Comparison of ENCODE assay signal across 8 mouse cellular contexts in the genomic region with DNA sequence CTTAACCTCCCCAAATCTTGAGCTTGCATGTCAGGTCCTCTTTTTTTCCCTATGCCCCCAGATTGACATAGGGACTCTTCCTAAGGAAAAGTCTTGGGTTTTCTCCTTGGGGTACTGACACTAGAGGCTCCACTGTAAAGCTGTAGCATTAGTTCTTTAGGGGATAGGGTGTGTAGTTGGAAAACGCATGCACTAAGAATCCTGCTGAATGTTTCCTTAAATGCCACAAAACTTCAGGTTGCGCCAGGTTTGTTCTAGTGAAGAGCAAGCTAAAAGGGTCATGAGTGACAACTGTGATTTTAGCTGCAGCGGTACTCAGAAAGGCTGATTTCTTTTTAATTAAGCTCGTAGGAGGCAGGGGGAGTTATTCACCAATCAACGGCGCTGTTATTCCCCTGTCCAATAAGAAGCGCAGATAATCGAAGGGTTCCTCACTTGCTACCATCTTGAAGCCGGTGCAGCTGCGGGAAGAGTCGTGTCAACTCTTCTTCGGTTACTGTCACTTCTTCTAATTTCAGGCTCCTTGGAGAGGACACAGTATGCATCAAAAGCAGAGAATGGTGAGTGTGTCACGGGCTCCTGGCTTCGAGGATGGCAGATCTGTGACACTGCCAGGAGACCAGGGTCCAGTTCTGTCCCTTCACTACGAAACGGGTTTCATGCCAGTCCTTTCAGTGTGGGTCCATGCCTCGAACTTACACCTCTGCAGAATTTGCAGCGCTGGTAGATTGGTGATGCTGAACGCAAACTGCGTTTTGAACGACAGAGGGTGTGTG. TPM values are rescaled to one million over a fixed set of nuclear protein-coding genes. Genes with fewer than 3 reads are reported as not detected.
DNase-seq lines count a peak whose midpoint lies in the region; ATAC-seq and TF ChIP-seq lines count a peak whose summit lies in the region.

A gene (plus strand): TSS at position 431 of the 776 bp plus-strand sequence.

- H3K27ac ChIP-seq in heart, embryonic 12.5 days (ENCODE audit: poor library complexity, severe bottlenecking): peak within 1 kb of the TSS; percentile 34; the same call in 1 of the 2 replicates
- H3K27ac ChIP-seq in kidney, postnatal 0 days: peak within 1 kb of the TSS; percentile 84
- H3K27ac ChIP-seq in liver, embryonic 11.5 days (ENCODE audit: low read depth, low read length): no peak within 1 kb of the TSS
- peak within 1 kb of the TSS; percentile 52; the same call in 1 of the 2 replicates for H3K27ac ChIP-seq in stomach, embryonic 14.5 days (ENCODE audit: low read length)

- H3K36me3 ChIP-seq in heart, embryonic 12.5 days: peaks cover 16% of the 10 kb centered on the region
- peaks cover 6% of the 10 kb centered on the region; the same call in 1 of the 2 replicates for H3K36me3 ChIP-seq in kidney, postnatal 0 days (ENCODE audit: insufficient read depth, low read length)
- H3K36me3 ChIP-seq in liver, embryonic 11.5 days (ENCODE audit: control insufficient read depth, insufficient read depth, low read length): peaks cover 2% of the 10 kb centered on the region; the same call in 1 of the 2 replicates
- no peaks in the 10 kb centered on the region; the same call in 1 of the 2 replicates for H3K36me3 ChIP-seq in stomach, embryonic 14.5 days (ENCODE audit: control insufficient read depth, insufficient read depth, low read length)

- no peak for TF ChIP-seq CTCF in kidney, postnatal 0 days (IDR thresholded peaks at IDR 0.05; ENCODE audit: low read depth)

- no peaks in the 10 kb centered on the region for H3K27me3 ChIP-seq in heart, embryonic 12.5 days (replicated peaks)
- no peaks in the 10 kb centered on the region for H3K27me3 ChIP-seq in kidney, postnatal 0 days (ENCODE audit: insufficient read depth, low read length)
- no peaks in the 10 kb centered on the region for H3K27me3 ChIP-seq in liver, embryonic 11.5 days (replicated peaks; ENCODE audit: control insufficient read depth, insufficient read depth, low read length)
- no peaks in the 10 kb centered on the region for H3K27me3 ChIP-seq in stomach, embryonic 14.5 days (ENCODE audit: control insufficient read depth, insufficient read depth, low read length)

- H3K9me3 ChIP-seq in heart, embryonic 12.5 days (replicated peaks): no peaks in the 10 kb centered on the region
- H3K9me3 ChIP-seq in kidney, postnatal 0 days (replicated peaks; ENCODE audit: low read length): no peaks in the 10 kb centered on the region
- no peaks in the 10 kb centered on the region for H3K9me3 ChIP-seq in liver, embryonic 11.5 days (ENCODE audit: control insufficient read depth, low read length)
- no peaks in the 10 kb centered on the region for H3K9me3 ChIP-seq in stomach, embryonic 14.5 days (ENCODE audit: control insufficient read depth, low read depth, low read length)

- peak within 1 kb of the TSS; percentile 82 for H3K4me2 ChIP-seq in heart, embryonic 12.5 days
- H3K4me2 ChIP-seq in kidney, postnatal 0 days (ENCODE audit: low read length): peak within 1 kb of the TSS; percentile 69
- H3K4me2 ChIP-seq in liver, embryonic 11.5 days: peak within 1 kb of the TSS; percentile 75
- peak within 1 kb of the TSS; percentile 81 for H3K4me2 ChIP-seq in stomach, embryonic 14.5 days (replicated peaks; ENCODE audit: low read depth, low read length)

- WGBS in heart, embryonic 12.5 days: 2% methylated on average over 21 of the region's 21 CpGs
- under 1% methylated on average over 21 of the region's 21 CpGs for WGBS in kidney, postnatal 0 days
- WGBS in liver, embryonic 11.5 days: 1% methylated on average over 21 of the region's 21 CpGs
- WGBS in stomach, embryonic 14.5 days: 1% methylated on average over 21 of the region's 21 CpGs

- H3K9ac ChIP-seq in heart, embryonic 12.5 days: peak within 1 kb of the TSS; percentile 85
- H3K9ac ChIP-seq in kidney, postnatal 0 days (ENCODE audit: low read depth, low read length): peak within 1 kb of the TSS; percentile 67
- H3K9ac ChIP-seq in liver, embryonic 11.5 days (ENCODE audit: low read depth, low read length): peak within 1 kb of the TSS; percentile 69
- peak within 1 kb of the TSS; percentile 41 for H3K9ac ChIP-seq in stomach, embryonic 14.5 days (replicated peaks; ENCODE audit: low read depth, low read length)

- ATAC-seq in erythroid progenitor cell, adult 5-6 weeks (replicated peaks; ENCODE audit: low FRiP score, poor library complexity, severe bottlenecking): peak; percentile 97
- peak; percentile 94 for ATAC-seq in heart, embryonic 12.5 days (ENCODE audit: insufficient number of reproducible peaks, low FRiP score)
- ATAC-seq in kidney, postnatal 0 days (replicated peaks; ENCODE audit: low FRiP score, low read depth): peak; percentile 95
- peak; percentile 93 for ATAC-seq in liver, embryonic 11.5 days (replicated peaks; ENCODE audit: low FRiP score)
- ATAC-seq in stomach, embryonic 14.5 days (ENCODE audit: insufficient number of reproducible peaks, insufficient read depth, low FRiP score, low read depth): peak; percentile 92

- peak within 1 kb of the TSS; percentile 96 for H3K4me3 ChIP-seq in heart, embryonic 12.5 days
- H3K4me3 ChIP-seq in kidney, postnatal 0 days (replicated peaks; ENCODE audit: low read depth, low read length): peak within 1 kb of the TSS; percentile 70
- peak within 1 kb of the TSS; percentile 69 for H3K4me3 ChIP-seq in liver, embryonic 11.5 days (ENCODE audit: low read depth, low read length)
- peak within 1 kb of the TSS; percentile 58 for H3K4me3 ChIP-seq in stomach, embryonic 14.5 days (ENCODE audit: low read depth, low read length)

- DNase-seq in CD4-positive helper T cell, adult 2 months (ENCODE audit: low read depth, low spot score): peak; percentile 93
- peak; percentile 87 for DNase-seq in brain, embryonic 18.5 days (ENCODE audit: low read depth, low spot score)
- peak; percentile 96 for DNase-seq in kidney, postnatal 0 days (ENCODE audit: low spot score)
- DNase-seq in liver, embryonic 11.5 days (ENCODE audit: low spot score): peak; percentile 75
- peak; percentile 95 for DNase-seq in naive thymus-derived CD4-positive, alpha-beta T cell, adult 2 months (ENCODE audit: low read depth)

- H3K4me1 ChIP-seq in heart, embryonic 12.5 days (replicated peaks): peaks cover 10% of the 10 kb centered on the region
- H3K4me1 ChIP-seq in kidney, postnatal 0 days (replicated peaks; ENCODE audit: insufficient read depth, low read length): no peaks in the 10 kb centered on the region
- H3K4me1 ChIP-seq in liver, embryonic 11.5 days (replicated peaks; ENCODE audit: control insufficient read depth, insufficient read depth, low read length): no peaks in the 10 kb centered on the region; the same call in 1 of the 2 replicates
- H3K4me1 ChIP-seq in stomach, embryonic 14.5 days (ENCODE audit: control insufficient read depth, insufficient read depth, low read length): peaks cover 6% of the 10 kb centered on the region; the same call in 1 of the 2 replicates

RNA-seq across cellular contexts. Expression of the gene that starts here (rescaled TPM):
- 0.72 and 6.3 TPM in 2 replicates for total RNA-seq in erythroid progenitor cell, adult 5-6 weeks (2015; ENCODE audit: low replicate concordance)
- 2.1 and 2.3 TPM in 2 replicates for total RNA-seq in erythroid progenitor cell, adult 5-6 weeks (2017; ENCODE audit: low replicate concordance)
- 6.7 and 8.0 TPM in 2 replicates for polyA plus RNA-seq in heart, embryonic 12.5 days (2016; fragmentation: Nextera tagmentation; extraction: Ambion mirVana)
- polyA plus RNA-seq in kidney, postnatal 0 days (2015; fragmentation: Nextera tagmentation; extraction: Ambion mirVana): 8.7 and 8.8 TPM in 2 replicates
- 7.1 and 7.7 TPM in 2 replicates for polyA plus RNA-seq in liver, embryonic 11.5 days (2014; fragmentation: Nextera tagmentation; extraction: Ambion mirVana)
- polyA plus RNA-seq in stomach, embryonic 14.5 days (2014; fragmentation: Nextera tagmentation; extraction: Ambion mirVana): 13.1 and 14.2 TPM in 2 replicates
